Mouse (Mus musculus) bone marrow, adult 2 months (tissue): ENCODE measurements around the gene Slc3a1. TPM values are rescaled to one million over a fixed set of nuclear protein-coding genes. Genes with fewer than 3 reads are reported as not detected.

Experiments
- H3K27ac ChIP-seq: fragments of 200-500 bp; 2 replicates; pipeline ENCODE4 v1.5.1; 2012; ENCODE audit warnings: low read depth, mild to moderate bottlenecking, control low read depth, inconsistent platforms, low read length; ENCODE audit not compliant: control insufficient read depth, poor library complexity, insufficient read depth
- H3K4me1 ChIP-seq: fragments of 200-500 bp; 2 replicates; pipeline ENCODE4 v1.6.1; 2011; ENCODE audit warnings: low read length; ENCODE audit not compliant: control insufficient read depth, insufficient read depth
- H3K4me3 ChIP-seq: fragments of 200-500 bp; replicated peaks from 2 replicates; pipeline ENCODE3; 2011; ENCODE audit warnings: mild to moderate bottlenecking, low read depth, low read length, control low read depth; ENCODE audit not compliant: control insufficient read depth
- CTCF ChIP-seq: fragments of 200-500 bp; IDR thresholded peaks from 2 replicates; pipeline ENCODE4 v1.5.1; 2011; ENCODE audit warnings: low read length, control low read depth; ENCODE audit not compliant: control insufficient read depth, insufficient read depth
- POLR2A ChIP-seq: fragments of 200-500 bp; IDR thresholded peaks from 2 replicates; pipeline ENCODE4 v1.6.1; 2011; ENCODE audit warnings: low read depth, mild to moderate bottlenecking, control low read depth, low read length, borderline replicate concordance; ENCODE audit not compliant: control insufficient read depth
- WGBS: fragments of 180-500 bp; shearing (Covaris S2); methylation state at CpG from one replicate; pipeline ENCODE4 v1.1.7; 2018; 5-methylcytosine and 5-hydroxymethylcytosine counted together
- polyA plus RNA-seq: library from polyadenylated mRNA; stranded (reverse); fragments of >200 nt; gene quantifications from 2 replicates; pipeline ENCODE4 v1.2.4, GENCODE M21; 2011; ENCODE audit warnings: low replicate concordance; ENCODE audit not compliant: missing spikeins, insufficient read depth, insufficient read length

The Slc3a1 gene
- 1.3 TPM in 1 of 2 replicates, not detected in the other for polyA plus RNA-seq

- 88% methylated on average over 20 of the region's 20 CpGs for WGBS
- no peaks in the 10 kb centered on the region for H3K4me1 ChIP-seq
- TF ChIP-seq POLR2A (no peak), CTCF (no peak)
- H3K4me3 ChIP-seq, result no peak within 1 kb of the TSS
- H3K27ac ChIP-seq, result no peak within 1 kb of the TSS
Measured at GRCm38 (mm10) chr17:85028093-85028739, at the start of gene Slc3a1. Slc3a1 (plus strand) TSS chr17:85028376.

GRCm38 (mm10) chr17:84981721-84982120 lies 46.5 kb upstream of the Slc3a1 start:
- no peaks in the 10 kb centered on the region for H3K4me1 ChIP-seq
- WGBS, result 38% methylated on average over 1 of the region's 1 CpGs
- no peak overlapping the region for H3K27ac ChIP-seq
- TF ChIP-seq CTCF, result no peak
- TF ChIP-seq POLR2A, result no peak
- no peak overlapping the region for H3K4me3 ChIP-seq

DNA sequence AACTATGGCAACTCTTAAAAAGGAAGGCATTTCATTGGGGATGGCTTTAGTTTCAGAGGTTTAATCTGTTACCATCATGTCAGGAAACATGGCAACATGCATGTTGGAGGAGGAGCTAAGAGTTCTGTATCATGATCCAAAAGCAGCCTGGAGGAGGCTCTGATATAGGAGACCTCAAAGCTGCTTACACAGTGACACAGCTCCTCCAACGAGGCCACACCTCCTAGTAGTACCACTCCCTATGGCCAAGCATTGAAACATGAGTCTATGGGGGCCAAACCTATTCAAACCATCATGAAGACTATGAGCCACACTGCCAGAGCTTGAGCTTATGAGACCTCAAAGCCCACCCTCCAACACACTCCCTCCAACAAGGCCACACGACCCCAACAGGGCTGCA lies 45.4 kb upstream of the Slc3a1 start:
- Histone ChIP-seq H3K4me1 (no peaks in the 10 kb centered on the region; the same call in 1 of the 2 replicates), H3K27ac (no peak overlapping the region), H3K4me3 (no peak overlapping the region)
- no peak for TF ChIP-seq CTCF
- WGBS, result 95% methylated on average over 2 of the region's 2 CpGs

DNA sequence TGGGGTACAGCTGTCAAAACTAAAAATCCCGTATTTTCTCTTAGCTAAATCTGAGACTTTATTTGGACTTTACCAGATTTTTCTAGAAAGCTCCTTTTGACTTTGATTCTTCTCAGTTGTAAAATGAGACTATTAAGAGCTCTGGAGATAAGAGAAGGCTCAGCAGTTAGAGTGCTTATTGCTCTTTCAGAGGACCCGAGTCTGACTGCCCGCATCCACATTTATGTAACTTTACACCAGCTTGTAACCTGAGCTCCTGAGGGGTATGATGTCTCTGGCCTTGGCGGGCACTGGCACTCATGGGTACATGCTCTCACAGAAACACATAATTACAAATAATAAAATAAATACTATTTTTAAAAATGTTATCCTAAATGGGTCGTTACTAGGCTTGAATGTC lies 41.8 kb upstream of the Slc3a1 start:
- WGBS, result 85% methylated on average over 5 of the region's 5 CpGs
- H3K4me3 ChIP-seq, result no peak overlapping the region
- H3K4me1 ChIP-seq, result no peaks in the 10 kb centered on the region; the same call in 1 of the 2 replicates
- no peak for TF ChIP-seq POLR2A
- TF ChIP-seq CTCF, result no peak
- H3K27ac ChIP-seq, result no peak overlapping the region

DNA sequence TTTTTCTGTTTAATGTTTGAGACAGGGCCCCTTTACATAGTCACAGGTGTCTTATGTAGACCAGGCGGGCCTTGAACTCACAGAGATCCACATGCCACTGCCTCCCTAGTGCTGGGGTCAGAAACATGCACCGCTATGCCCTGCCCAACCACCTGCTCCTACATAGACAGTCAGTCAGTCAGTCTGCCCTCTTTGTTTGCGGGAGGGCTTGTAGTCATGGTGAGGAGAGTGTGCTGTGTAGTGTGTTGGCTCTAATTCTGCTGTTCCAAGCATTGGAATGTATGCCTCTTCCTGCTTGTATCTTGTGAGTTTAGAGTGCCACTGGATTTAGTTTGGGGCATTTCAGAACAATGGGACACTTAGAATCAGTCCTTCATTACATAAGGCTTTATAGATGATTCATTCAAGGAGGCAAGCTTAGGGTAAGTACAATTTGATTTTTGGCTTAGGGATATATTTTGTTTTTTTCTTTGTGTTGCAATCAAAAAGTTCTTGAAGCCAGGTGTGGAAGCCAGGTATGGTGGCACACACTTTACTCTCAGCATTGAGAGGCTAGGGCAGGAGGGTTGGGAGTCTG lies 40.3 kb upstream of the Slc3a1 start:
- no peak for TF ChIP-seq CTCF
- TF ChIP-seq POLR2A, result no peak
- Histone ChIP-seq H3K4me3 (no peak overlapping the region), H3K27ac (no peak overlapping the region), H3K4me1 (no peaks in the 10 kb centered on the region; the same call in 1 of the 2 replicates)
- 90% methylated on average over 3 of the region's 3 CpGs for WGBS

GRCm38 (mm10) chr17:84988514-84988913 lies 39.7 kb upstream of the Slc3a1 start:
- no peaks in the 10 kb centered on the region; the same call in 1 of the 2 replicates for H3K4me1 ChIP-seq
- no peak overlapping the region for H3K27ac ChIP-seq
- no peak overlapping the region for H3K4me3 ChIP-seq
- no peak for TF ChIP-seq POLR2A
- no peak for TF ChIP-seq CTCF

DNA sequence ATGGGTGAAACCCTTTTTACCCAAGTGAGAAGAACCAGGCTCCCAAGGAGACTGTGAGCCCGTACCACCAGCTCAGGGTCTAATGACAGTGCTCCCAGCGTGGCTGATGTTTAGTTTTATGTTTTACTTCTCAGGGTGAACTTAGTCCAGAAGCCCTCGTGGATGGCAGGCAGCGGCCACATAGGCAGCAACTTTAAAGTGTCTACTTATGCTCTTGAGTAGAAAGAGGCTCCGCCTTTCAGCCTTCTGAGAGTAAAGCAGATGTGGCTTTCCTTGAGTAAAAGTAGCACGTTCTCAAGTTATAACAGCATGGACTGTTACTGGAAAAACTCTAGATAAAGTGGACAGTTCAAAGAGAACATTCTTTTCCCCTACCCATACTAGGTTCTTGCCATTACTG lies 32.3 kb upstream of the Slc3a1 start:
- TF ChIP-seq CTCF (no peak), POLR2A (no peak)
- Histone ChIP-seq H3K4me3 (no peak overlapping the region), H3K4me1 (no peaks in the 10 kb centered on the region), H3K27ac (no peak overlapping the region)
- 90% methylated on average over 6 of the region's 6 CpGs for WGBS

DNA sequence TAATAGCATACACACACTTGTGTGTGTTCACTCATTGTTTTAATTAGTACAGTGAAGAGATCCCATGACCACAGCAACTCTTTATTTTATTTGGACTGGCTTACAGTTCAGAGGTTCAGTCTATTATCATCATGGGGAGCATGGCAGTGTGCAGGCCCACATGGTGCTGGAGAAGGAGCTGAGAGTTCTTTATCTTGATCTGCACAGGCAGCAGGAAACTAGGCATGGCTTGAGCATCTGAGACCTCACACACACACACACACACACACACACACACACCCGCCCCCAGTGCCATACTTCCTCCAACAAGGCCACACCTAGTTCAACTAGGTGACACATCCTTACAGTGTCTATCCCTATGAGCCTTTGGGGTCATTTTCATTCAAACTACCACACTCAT lies 30.5 kb upstream of the Slc3a1 start:
- 50% methylated on average over 1 of the region's 1 CpGs for WGBS
- H3K27ac ChIP-seq, result no peak overlapping the region
- H3K4me1 ChIP-seq, result no peaks in the 10 kb centered on the region
- H3K4me3 ChIP-seq, result no peak overlapping the region
- no peak for TF ChIP-seq CTCF
- no peak for TF ChIP-seq POLR2A

DNA sequence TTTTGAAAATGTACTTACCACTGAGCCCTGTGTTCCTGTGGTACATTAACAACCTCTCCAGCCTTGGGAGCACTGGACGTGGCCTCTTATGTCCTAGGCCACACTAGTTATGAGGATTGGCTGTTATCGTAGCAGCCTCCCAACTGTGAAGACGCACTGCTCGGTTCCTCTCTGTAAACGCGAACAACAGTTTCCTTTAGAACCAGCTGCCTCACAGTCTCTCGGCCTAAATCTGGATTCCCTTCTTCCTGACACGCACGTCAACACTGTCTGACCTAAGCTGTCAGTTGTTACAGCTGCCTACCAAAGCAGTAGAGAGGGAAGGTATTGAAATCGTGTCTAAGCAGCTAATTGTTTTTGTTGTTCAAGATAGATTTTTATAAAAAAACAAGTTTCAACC lies 28.5 kb upstream of the Slc3a1 start:
- TF ChIP-seq POLR2A (no peak), CTCF (no peak)
- 67% methylated on average over 10 of the region's 10 CpGs for WGBS

More for the DNA sequence above, 28.5 kb upstream of the Slc3a1 start:
- Histone ChIP-seq H3K27ac (no peak overlapping the region), H3K4me3 (no peak overlapping the region), H3K4me1 (no peaks in the 10 kb centered on the region)
